ENCODE assay signal across 8 mouse cellular contexts in genomic region chrX:38181608-38182258, GRCm38 (mm10). TPM values are rescaled to one million over a fixed set of nuclear protein-coding genes. Genes with fewer than 3 reads are reported as not detected.
DNase-seq lines count a peak whose midpoint lies in the region; ATAC-seq lines count a peak whose summit lies in the region.

No protein-coding gene starts in this region.

- peak; percentile 43; the same call in 1 of the 2 replicates for ATAC-seq in embryonic facial prominence, embryonic 13.5 days (ENCODE audit: insufficient number of reproducible peaks, insufficient read depth, low FRiP score, low TSS enrichment, low read depth)

- DNase-seq in heart, adult 11 months = peak; percentile 94
- no peak for DNase-seq in heart, adult 8-10 months (ENCODE audit: low spot score)
- DNase-seq in adrenal gland, adult 8-10 months = peak; percentile 13
- peak; percentile 67 to 68 for DNase-seq in heart, postnatal 14 days
- peak; percentile 72 for DNase-seq in limb, embryonic 10.5 days (ENCODE audit: low spot score)
- peak; percentile 64 for DNase-seq in midbrain, embryonic 10.5 days (ENCODE audit: low spot score)
- DNase-seq in splenic B cell, adult 2 months (ENCODE audit: low read depth, low spot score) = peak; percentile 86

- H3K4me3 ChIP-seq in embryonic facial prominence, embryonic 13.5 days = peak overlapping the region; percentile 45; the same call in 1 of the 2 replicates
- H3K4me3 ChIP-seq in limb, embryonic 10.5 days = peak overlapping the region; percentile 47
- H3K4me3 ChIP-seq in midbrain, embryonic 10.5 days = peak overlapping the region; percentile 55

- H3K27ac ChIP-seq in embryonic facial prominence, embryonic 13.5 days = no peak overlapping the region
- no peak overlapping the region for H3K27ac ChIP-seq in limb, embryonic 10.5 days
- H3K27ac ChIP-seq in midbrain, embryonic 10.5 days (replicated peaks) = no peak overlapping the region

- no peaks in the 10 kb centered on the region for H3K27me3 ChIP-seq in embryonic facial prominence, embryonic 13.5 days
- H3K27me3 ChIP-seq in limb, embryonic 10.5 days (ENCODE audit: low read depth, poor library complexity, severe bottlenecking) = no peaks in the 10 kb centered on the region
- no peaks in the 10 kb centered on the region for H3K27me3 ChIP-seq in midbrain, embryonic 10.5 days (ENCODE audit: low read depth, poor library complexity, severe bottlenecking)
- no peaks in the 10 kb centered on the region for H3K27me3 ChIP-seq in splenic B cell, adult 2 months (ENCODE audit: control insufficient read depth, insufficient read depth, low read length, poor library complexity, severe bottlenecking)

- H3K9me3 ChIP-seq in embryonic facial prominence, embryonic 13.5 days = peaks cover 3% of the 10 kb centered on the region
- peaks cover 2% of the 10 kb centered on the region for H3K9me3 ChIP-seq in limb, embryonic 10.5 days (replicated peaks)
- H3K9me3 ChIP-seq in midbrain, embryonic 10.5 days (replicated peaks) = peaks cover 5% of the 10 kb centered on the region

- 18% methylated on average over 15 of the region's 15 CpGs for WGBS in embryonic facial prominence, embryonic 13.5 days
- 25% methylated on average over 11 of the region's 15 CpGs for WGBS in limb, embryonic 10.5 days
- 29% methylated on average over 8 of the region's 15 CpGs for WGBS in midbrain, embryonic 10.5 days

- H3K36me3 ChIP-seq in embryonic facial prominence, embryonic 13.5 days = no peaks in the 10 kb centered on the region
- H3K36me3 ChIP-seq in limb, embryonic 10.5 days = no peaks in the 10 kb centered on the region
- no peaks in the 10 kb centered on the region for H3K36me3 ChIP-seq in midbrain, embryonic 10.5 days
- H3K36me3 ChIP-seq in splenic B cell, adult 2 months (ENCODE audit: control insufficient read depth, insufficient read depth, low read length, poor library complexity, severe bottlenecking) = no peaks in the 10 kb centered on the region

- no peaks in the 10 kb centered on the region for H3K4me1 ChIP-seq in embryonic facial prominence, embryonic 13.5 days
- no peaks in the 10 kb centered on the region for H3K4me1 ChIP-seq in limb, embryonic 10.5 days
- peaks cover 4% of the 10 kb centered on the region for H3K4me1 ChIP-seq in midbrain, embryonic 10.5 days

- no peak overlapping the region for H3K9ac ChIP-seq in embryonic facial prominence, embryonic 13.5 days

- intact Hi-C loops in heart, postnatal 14 days (cut with DNase I) = no loop called here

- H3K4me2 ChIP-seq in embryonic facial prominence, embryonic 13.5 days = peak overlapping the region; percentile 72

RNA-seq across cellular contexts. Expression of gene Zbtb33, which starts 7.9 kb away (rescaled TPM):
- 10 to 100 TPM in 2 of 4 experiments, 1 to 10 TPM in 2; 8.6 to 10.7 (median 10.1) TPM for total RNA-seq in heart, adult 8-10 months (2022)
- total RNA-seq in adrenal gland, adult 8-10 months (2022) = 10 to 100 TPM; 28.2 to 42.7 (median 34.2) TPM
- polyA plus RNA-seq in embryonic facial prominence, embryonic 13.5 days (2015; fragmentation: Nextera tagmentation; extraction: Ambion mirVana) = 4.5 and 4.7 TPM in 2 replicates
- total RNA-seq in heart, postnatal 14 days (2021) = 10 to 100 TPM; 11.6 to 11.7 TPM
- 3.3 and 3.4 TPM in 2 replicates for polyA plus RNA-seq in limb, embryonic 10.5 days (2016; fragmentation: Nextera tagmentation; extraction: Ambion mirVana)
- 2.7 and 3.8 TPM in 2 replicates for polyA plus RNA-seq in midbrain, embryonic 10.5 days (2016; fragmentation: Nextera tagmentation; extraction: Ambion mirVana)
